Mouse (Mus musculus) forelimb bud, embryonic 11.5 days (tissue): Measurements from ENCODE around the gene Sh3pxd2a.

Source experiments
- DNase-seq: peaks from one replicate; pipeline ENCODE4 v3.0.0-alpha.2; 2012; ENCODE audit warnings: low read depth, low spot score

Gene Sh3pxd2a

GRCm38 (mm10) chr19:47491853-47492252, 27.7 kb upstream of the Sh3pxd2a start:
- DNase-seq = no peak

- DNase-seq = no peak
These were observed 25.0 kb upstream of the Sh3pxd2a start for GRCm38 (mm10) chr19:47489233-47489632.

GRCm38 (mm10) chr19:47488250-47488649, 24.0 kb upstream of the Sh3pxd2a start:
- no peak for DNase-seq

- no peak for DNase-seq
These were observed 23.4 kb upstream of the Sh3pxd2a start for GRCm38 (mm10) chr19:47487572-47487971.

GRCm38 (mm10) chr19:47485997-47486566, 21.9 kb upstream of the Sh3pxd2a start:
- no peak for DNase-seq

GRCm38 (mm10) chr19:47484110-47484509, 19.9 kb upstream of the Sh3pxd2a start:
- DNase-seq = no peak

GRCm38 (mm10) chr19:47483346-47483745, 19.1 kb upstream of the Sh3pxd2a start:
- no peak for DNase-seq

- no peak for DNase-seq
These were observed 9.3 kb upstream of the Sh3pxd2a start for GRCm38 (mm10) chr19:47473453-47473852.

- no peak for DNase-seq
These were observed 8.7 kb upstream of the Sh3pxd2a start for GRCm38 (mm10) chr19:47472881-47473400.

- no peak for DNase-seq
These were observed 7.6 kb upstream of the Sh3pxd2a start for GRCm38 (mm10) chr19:47471808-47472207.

GRCm38 (mm10) chr19:47468750-47469149, 4.5 kb upstream of the Sh3pxd2a start:
- DNase-seq = no peak

- no peak for DNase-seq
These were observed 2.6 kb upstream of the Sh3pxd2a start for GRCm38 (mm10) chr19:47466775-47467174.

- no peak for DNase-seq
These were observed 1.3 kb upstream of the Sh3pxd2a start for GRCm38 (mm10) chr19:47465467-47465866.

- DNase-seq = peak; percentile 60
These were observed 431 bp downstream of the Sh3pxd2a start for GRCm38 (mm10) chr19:47463636-47464303.

GRCm38 (mm10) chr19:47463206-47463605, 995 bp downstream of the Sh3pxd2a start:
- DNase-seq = no peak

- no peak for DNase-seq
These were observed 1.5 kb downstream of the Sh3pxd2a start for GRCm38 (mm10) chr19:47462725-47463124.

GRCm38 (mm10) chr19:47461838-47462237, 2.4 kb downstream of the Sh3pxd2a start:
- DNase-seq = no peak

- no peak for DNase-seq
These were observed 2.8 kb downstream of the Sh3pxd2a start for GRCm38 (mm10) chr19:47461386-47461785.

- DNase-seq = no peak
These were observed 3.9 kb downstream of the Sh3pxd2a start for GRCm38 (mm10) chr19:47460120-47460960.

- DNase-seq = no peak
These were observed 5.0 kb downstream of the Sh3pxd2a start for GRCm38 (mm10) chr19:47459214-47459613.

- no peak for DNase-seq
These were observed 5.6 kb downstream of the Sh3pxd2a start for GRCm38 (mm10) chr19:47458504-47459161.
